Mouse (Mus musculus): ENCODE data around the gene Misp. TPM values are rescaled to one million over a fixed set of nuclear protein-coding genes. Genes with fewer than 3 reads are reported as not detected.

The Misp gene
- under 1 TPM; 0.14 to 0.45 TPM for total RNA-seq (2021)

DNA sequence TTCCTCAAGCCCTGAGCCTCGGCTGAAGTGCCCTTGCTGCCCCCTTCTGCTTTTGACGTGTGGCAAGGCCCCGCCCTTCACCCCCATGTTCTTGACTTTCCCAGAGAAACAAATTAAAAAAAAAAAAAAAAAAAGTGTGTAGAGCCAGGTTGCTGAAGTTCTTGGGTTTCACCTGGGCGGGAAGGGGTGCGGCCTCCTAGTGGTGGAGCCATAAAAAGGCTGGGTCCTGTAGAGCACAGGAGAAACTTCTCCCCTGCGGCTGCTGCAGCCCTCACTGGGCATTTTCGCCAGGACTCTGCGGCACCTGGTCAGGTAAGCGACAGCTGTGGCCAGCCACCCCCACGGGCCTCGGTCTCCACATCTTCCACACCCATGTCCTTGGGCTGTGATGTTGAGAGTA is at the start of gene Misp:
Gene Misp, plus strand, starts transcription at position 208 of the 400 bp plus-strand sequence.
- no peak for DNase-seq

DNA sequence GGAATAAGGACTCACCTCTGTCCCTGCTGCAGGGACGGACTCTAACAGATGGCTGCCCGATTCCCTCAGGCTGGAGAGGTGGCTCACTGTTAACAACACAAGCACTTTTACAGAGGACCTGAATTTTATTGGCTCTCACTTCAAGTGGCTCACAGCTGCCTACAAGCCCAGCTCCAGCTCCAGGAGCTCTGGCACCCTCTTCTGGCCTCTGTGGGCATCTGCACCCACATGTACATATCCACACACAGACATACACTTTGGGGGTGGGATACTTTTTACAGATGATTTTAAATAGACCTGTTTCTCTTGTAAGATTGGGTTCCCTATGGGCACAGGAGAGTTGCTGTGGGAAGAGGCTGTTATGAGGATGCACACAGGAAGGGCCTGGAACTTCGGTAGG is 48.5 kb upstream of the Misp start:
- no peak for DNase-seq

GRCm38 (mm10) chr10:79773208-79773607 is 47.6 kb upstream of the Misp start:
- no peak for DNase-seq

DNA sequence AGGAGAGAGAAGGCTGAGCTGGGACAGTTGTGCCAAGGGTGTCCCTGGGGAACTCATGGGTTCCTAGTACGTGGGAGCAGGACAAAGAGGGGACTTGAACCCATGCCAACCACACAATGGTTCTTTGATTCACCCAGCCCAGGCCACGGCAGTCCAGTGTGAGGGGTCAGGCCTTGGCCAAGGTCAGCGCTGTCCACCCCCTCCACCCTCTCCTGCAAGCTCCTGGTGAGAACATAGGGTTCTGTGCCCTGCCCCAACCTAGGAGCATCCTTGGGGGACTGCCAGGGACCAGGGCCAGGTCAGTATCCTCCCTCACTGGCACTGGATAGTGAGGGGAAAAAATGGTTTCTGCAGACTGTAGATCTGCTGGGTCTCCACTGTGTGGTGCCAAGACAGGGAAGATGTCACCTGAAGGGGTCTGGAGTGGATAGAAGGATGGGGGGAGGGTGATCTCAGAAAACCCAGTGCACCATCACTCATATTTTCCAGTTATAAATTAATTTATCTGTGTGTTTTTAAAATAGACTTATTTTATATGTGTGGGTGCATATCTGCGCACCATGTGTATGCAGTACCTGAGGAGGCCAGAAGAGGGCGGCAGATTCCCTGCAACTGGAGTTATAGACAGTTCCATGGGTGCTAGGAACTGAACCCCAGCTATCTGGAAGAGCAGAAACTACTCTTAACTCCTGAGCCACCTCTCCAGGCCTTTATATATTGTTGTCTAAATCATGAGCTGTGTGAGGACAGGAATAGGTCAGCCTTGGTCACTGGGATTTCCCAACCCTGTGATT is 46.1 kb upstream of the Misp start:
- no peak for DNase-seq

- peak; percentile 54 for DNase-seq
Measured at GRCm38 (mm10) chr10:79777103-79777531, 43.7 kb upstream of the Misp start, which contains the start of gene Fstl3. Gene Fstl3 (plus strand): TSS chr10:79777272.

DNA sequence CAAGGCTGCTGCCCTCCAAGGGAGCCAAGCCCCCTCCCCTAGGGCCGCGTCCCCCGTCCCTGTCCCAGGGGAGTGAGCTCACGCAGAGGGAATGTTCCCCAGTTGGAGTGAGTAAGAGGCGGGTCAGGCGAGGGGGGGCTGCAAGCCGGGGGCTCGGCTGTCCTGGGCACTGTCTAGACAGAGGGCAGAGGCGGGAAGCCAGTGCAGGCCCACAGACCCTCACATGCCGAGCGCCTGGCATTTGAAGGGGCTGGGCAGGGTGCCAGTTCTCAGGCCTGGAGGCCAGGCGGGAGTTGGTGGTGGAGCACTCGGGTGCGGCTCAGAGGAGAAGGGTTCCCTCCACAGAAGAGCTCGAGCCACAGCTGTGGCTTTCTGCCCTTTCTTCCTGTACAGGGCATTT is 42.8 kb upstream of the Misp start:
- DNase-seq: peak; percentile 84

- DNase-seq: no peak
Measured at GRCm38 (mm10) chr10:79779193-79779592, 41.6 kb upstream of the Misp start.

DNA sequence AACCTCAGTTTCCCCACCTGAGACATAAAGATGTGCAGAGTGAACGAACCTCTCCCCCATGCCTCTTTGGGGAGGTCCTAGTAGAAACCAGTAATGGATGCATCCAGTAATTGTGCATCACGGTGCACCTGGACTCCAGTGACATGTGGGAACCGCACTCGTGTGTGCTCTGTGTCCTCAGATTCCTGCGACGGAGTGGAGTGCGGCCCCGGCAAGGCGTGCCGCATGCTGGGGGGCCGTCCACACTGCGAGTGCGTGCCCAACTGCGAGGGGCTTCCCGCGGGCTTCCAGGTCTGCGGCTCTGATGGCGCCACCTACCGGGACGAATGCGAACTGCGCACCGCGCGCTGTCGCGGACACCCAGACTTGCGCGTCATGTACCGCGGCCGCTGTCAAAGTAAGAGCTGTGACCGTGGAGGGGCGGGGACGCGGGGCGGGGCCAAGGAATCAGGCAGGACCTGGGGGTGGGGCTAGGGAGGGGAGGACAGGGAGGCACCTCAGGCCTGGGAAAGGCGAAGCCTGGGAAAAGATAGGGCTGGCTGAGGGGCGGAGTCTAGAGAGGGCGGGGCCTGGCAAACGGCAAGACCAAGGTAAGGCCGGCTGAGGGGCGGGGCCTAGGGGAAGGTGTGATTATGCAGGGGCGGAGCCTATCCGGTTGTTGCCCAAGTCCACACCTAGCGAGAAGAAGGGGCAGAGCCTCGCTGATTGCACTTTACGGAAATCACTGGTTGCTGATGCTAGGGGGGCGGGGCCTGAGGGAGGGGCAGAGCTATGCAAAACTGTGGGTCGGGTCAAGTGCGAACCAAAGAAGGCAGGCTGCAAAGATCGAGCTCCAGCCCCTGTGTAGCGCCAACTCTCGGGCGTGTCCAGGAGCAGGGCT is 40.8 kb upstream of the Misp start:
- DNase-seq: peak; percentile 97

- DNase-seq: peak; percentile 46
Measured at GRCm38 (mm10) chr10:79780664-79781015, 40.1 kb upstream of the Misp start.

DNA sequence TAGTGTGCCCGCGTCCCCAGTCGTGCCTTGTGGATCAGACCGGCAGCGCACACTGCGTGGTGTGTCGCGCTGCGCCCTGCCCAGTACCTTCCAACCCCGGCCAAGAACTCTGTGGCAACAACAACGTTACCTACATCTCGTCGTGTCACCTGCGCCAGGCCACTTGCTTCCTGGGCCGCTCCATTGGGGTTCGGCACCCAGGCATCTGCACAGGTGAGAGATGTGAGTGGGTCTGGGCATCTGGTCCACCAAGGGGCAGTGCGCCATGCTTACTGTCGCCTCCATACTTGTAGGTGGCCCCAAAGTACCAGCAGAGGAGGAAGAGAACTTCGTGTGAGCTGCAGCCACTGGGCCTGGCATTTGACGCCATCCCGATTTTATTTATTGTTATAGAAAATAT is 39.6 kb upstream of the Misp start:
- DNase-seq: no peak

DNA sequence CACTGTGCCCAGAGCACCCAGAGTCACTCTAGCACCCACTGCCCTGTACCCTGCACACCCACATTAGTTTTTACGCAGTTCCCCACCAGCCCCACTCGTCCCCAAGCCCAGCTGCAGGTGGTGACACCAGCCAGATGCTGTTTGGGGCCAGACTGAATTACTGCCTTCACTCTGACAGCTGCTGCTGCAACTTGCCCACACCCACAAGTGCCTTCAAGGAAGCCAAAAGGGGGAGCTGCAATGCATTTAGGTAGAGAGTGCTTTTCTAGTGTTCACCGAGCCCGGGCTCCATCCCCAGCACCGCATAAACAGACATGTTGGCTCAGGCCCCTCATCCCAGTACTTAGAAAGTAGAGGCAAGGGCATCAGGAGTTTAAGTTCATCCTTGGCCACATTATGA is 38.8 kb upstream of the Misp start:
- no peak for DNase-seq

DNA sequence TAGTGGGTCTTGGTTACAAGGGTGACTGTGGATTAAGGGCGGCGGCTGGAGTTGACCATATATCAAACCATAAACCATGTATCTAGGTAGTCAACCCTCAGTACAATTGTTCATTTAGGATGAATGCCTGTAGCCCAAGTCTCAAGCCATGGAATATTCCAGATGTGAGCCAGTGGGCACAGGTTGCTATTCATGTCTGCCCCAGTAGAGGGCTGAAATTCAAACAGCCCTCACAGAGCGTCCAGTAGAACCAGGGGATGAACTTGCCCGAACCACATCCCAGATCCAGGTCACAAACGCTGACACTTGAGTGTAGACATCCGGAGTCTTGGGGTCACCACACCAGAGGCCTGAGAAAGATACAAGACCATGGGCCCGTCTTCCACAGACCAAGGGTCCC is 37.7 kb upstream of the Misp start:
- no peak for DNase-seq

- DNase-seq: peak; percentile 53
Measured at GRCm38 (mm10) chr10:79783920-79784800, 36.6 kb upstream of the Misp start.

DNA sequence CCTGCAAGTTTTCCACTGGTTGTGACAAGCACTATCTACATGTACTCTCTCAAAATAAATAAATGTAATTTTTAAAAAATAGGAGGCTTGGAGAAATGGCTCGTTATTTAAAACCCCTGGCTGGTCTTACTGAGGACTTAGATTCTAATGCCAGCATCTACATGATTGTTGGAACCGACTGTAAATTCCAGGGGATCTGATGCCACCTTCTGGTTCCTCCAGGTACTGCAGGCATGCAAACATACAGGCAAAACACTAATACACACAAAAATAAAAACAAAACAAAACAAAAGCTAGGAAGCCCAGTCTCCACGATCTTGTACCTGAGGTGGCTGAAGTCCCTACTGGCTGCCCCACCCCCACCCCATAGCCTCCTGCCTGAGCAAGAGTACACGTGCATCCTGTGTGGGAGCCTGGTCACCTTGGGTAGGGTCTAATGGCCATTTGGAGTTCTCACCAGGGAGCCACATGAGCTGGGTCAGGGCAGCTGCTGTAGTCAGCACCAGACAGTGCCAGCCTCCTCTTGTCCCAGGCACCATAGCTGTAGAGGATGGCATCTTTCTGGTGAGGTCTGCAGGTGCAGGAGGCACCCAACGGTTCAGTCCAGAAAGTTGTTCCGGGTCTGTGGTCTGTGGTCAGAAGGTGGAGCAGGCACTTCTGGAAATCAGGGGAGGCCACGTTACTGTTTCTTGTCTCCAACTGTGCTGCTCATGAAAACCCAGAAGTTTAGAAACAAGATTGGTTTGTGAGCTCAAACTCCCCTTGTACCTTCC is 32.2 kb upstream of the Misp start:
- peak; percentile 88 for DNase-seq

- no peak for DNase-seq
Measured at GRCm38 (mm10) chr10:79789581-79789980, 31.2 kb upstream of the Misp start.

DNA sequence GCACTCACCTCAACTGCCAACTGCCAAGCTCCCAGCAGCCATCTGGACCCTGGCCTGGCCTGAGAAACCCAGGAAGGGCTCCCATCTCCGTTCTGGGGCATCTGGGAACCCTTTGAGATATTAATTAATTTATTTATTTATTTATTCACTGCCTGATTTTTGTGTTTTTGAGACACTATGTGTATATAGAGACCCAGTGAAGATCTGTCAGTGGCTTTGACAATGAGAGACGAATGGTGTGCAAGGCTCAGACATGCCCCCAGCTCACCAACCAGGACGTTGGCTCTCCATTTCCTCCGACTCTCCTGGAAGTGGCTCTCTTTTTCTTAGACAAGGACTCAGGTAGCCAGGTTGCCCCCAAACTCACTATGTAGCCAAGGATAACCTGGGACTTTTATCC is 29.9 kb upstream of the Misp start, which contains the start of gene Prss57:
Gene Prss57, minus strand, starts transcription at position 101 of the 400 bp plus-strand sequence.
- DNase-seq: no peak

- DNase-seq: no peak
Measured at GRCm38 (mm10) chr10:79792339-79793040, 28.3 kb upstream of the Misp start.

DNA sequence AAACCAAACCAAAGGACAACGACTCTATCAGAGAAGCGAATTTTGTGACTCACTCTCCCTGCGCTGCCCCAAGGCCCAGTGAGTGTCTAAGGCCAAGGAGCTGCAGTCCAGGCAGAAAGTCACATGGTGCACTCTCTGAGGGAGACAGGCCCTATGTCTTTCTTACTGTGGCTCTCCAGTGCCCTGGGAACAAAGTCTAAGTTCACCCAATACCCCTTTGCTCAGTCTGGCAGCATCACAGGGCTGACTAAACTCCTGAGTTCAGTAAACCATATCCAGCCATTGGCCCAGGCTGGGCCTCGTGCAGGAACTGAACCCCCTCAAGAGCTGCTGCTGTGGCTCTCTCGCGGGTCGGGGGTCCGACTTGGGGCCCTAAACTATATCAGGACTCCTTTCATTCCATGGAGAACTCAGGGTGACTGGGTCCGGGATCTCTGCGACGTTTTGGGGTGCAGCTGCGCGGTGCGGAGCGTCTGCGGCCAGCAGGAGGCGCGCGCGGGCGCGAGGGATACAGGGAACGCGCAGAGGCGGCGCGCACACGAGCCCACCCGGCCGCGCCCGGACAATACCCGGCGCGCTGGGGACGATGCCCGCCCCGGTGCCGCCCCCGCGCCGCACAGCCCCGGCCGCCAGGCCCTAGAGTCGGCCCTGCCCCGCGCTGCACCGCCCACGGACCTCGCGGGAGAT is 27.6 kb upstream of the Misp start, which contains the start of gene Palm:
Gene Palm, plus strand, starts transcription at position 522 of the 687 bp plus-strand sequence.
- peak; percentile 84 for DNase-seq

DNA sequence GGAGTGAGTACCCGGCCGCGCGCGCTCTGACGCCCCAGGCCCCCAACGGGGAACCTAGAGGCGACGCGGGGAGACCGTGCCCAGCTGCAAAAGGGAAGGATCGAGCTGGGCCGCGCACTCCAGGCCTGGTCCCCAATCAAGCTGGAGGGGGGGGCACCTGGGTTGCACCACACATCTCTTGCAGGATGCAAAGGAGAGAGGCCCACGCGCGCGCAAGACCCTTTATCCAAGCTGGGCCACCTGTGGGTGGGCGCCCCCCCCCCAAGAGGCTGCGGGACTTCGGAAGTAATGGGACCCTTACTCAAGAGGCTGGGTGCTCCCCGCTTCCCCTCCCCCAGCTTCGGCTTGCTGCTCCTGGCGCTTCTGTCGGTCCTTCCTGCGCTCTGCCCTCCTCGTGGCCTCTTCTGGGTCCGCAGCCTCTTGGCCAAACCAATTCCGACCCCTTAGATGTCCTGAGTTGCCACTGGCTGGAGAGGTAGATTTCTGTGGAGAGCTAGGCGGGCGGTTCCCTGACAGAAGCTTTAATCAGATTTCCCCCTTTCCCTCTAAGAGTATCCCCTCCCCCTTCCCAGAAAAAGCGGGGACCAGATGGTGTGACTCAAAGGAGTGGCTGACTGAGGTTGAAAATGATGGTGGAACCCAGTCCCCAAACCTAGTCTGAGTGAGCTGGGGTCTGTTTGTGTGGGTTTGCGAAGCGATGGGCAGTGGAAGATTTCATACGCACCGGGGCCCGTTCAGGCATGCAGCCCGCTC is 26.9 kb upstream of the Misp start:
- peak; percentile 46 for DNase-seq

Measured in heart, postnatal 4 days (tissue).